Mouse (Mus musculus) C2C12 (cell line): Measurements from ENCODE around the gene Clstn2.

Experiments
- CTCF ChIP-seq: IDR thresholded peaks from one replicate; pipeline ENCODE4 v1.5.1; 2011; ENCODE audit not compliant: control insufficient read depth, insufficient read depth, insufficient read length
- MAX ChIP-seq: IDR thresholded peaks from one replicate; pipeline ENCODE4 v1.6.1; 2011; ENCODE audit warnings: mild to moderate bottlenecking, control low read depth
- MYOD1 ChIP-seq: IDR thresholded peaks from one replicate; pipeline ENCODE4 v1.6.1; 2011; ENCODE audit warnings: low read depth; ENCODE audit not compliant: control insufficient read depth, insufficient read length
- MYOG ChIP-seq: IDR thresholded peaks from one replicate; pipeline ENCODE4 v1.6.1; 2011; ENCODE audit not compliant: control insufficient read depth, insufficient read length; ENCODE audit errors: extremely low read depth
- USF1 ChIP-seq: IDR thresholded peaks from one replicate; pipeline ENCODE4 v1.6.1; 2011; ENCODE audit warnings: low read depth, mild to moderate bottlenecking, control low read depth, moderate library complexity

DNA sequence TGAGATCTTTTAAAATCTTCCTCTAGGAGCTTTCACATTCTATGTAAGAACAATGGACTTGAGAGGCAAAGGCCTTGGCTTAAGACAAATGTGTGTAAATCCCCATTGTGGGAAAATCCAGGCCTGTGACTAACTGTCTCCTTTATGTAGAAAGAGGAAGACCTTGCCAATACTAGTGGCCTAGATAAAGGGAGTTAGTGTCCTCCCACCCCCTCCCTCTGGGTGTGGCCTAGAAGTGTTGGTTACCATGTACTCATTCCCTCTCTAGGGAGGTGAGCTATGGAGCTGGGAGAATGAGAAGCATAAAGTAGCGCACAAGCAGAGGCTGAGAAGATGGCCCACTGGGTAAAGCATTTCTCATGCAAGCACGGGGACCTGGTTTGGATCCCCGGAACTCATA, 512.2 kb downstream of the Clstn2 start:
- TF ChIP-seq CTCF (no peak), MYOG (no peak), MAX (no peak), USF1 (no peak), MYOD1 (no peak)
